Mouse (Mus musculus) ES-Bruce4 (cell line): ENCODE data around the gene Dnah6.

Experiments used
- CTCF ChIP-seq: IDR thresholded peaks from one replicate; pipeline ENCODE4 v1.8.1; 2011; ENCODE audit warnings: low read depth, low read length
- EP300 ChIP-seq: IDR thresholded peaks from 2 replicates; pipeline ENCODE4 v1.6.1; 2011; ENCODE audit warnings: low read depth, low read length; ENCODE audit not compliant: insufficient read depth
- POLR2A ChIP-seq: IDR thresholded peaks from one replicate; pipeline ENCODE4 v1.8.1; 2011; ENCODE audit warnings: low read length; ENCODE audit not compliant: insufficient read depth

DNA sequence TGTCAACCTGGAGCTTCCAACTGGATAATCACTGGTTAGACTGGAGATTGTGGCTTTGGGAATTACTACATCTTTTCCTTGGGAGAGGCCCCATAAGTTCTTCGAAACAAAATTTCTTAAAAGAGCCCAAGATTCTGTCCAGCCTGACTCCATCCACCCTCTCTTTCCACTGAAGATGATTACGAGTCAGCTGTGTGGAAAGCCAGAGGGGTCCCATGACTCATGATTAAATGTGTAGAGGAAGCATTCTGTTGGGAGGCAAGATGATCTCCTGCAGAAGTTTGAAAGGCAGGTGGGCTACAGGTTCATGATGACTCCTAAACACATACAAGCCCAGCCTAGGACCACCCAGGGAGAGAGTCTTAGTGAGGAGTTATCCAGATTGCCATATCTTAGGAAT, 66.0 kb downstream of the Dnah6 start:
- TF ChIP-seq POLR2A, result no peak
- TF ChIP-seq CTCF, result no peak
- TF ChIP-seq EP300, result no peak
